Comparison of ENCODE assay signal across 11 mouse cellular contexts in the genomic region with DNA sequence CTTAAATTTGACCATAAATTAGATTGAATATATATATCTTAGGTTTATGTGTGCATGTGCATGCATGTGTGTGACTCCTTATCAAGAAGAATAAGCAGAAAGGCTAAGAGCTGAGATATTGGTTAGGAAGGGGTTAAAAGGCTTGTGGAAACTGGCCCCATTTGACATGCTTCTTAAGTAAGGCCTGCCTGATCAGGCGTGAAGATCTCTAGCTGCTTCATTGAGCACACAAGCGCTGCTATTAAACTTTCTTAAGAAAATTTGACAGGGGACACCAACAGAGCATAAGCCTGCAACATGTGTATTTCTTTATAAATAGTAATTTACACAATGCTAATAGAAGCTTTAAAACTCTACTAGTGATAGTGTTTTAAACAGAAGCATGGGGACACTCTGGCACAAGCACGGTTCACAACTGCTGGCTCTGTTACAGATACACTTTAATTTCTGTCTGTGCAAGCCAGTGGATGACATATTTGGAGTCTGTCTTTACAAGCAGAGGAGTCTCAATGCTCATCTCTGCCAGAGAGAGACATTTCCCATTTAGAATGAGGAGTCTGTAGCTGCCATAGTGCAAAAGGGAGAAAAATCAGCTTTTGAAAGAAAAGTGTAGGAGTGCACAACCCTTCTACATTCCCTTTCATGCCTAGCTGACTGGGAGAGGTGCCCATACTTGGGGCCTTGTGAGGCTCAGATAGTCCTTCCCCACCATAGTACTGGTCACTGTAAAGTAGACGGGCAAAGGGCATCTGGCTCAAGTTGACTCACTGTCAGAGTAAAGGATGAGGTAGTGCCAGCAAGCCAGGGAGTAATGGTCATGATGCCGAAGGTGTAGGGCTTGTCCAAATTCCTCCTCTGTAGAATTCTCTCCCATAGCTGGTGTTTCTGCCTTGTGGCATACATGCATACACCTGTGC.
DNase-seq lines count a peak whose midpoint lies in the region; ATAC-seq and TF ChIP-seq lines count a peak whose summit lies in the region.
"Had no signal": no experiment of that assay in that cellular context is flagged by ENCODE, and none has a peak within 500 bp of the region (broad histone marks: within the 10 kb centered on the region; RNA-seq: fewer than 3 reads in every experiment).

No protein-coding gene starts in this region.

- TF ChIP-seq CTCF in kidney, adult 2 months (conservative IDR thresholded peaks at IDR 0.05; ENCODE audit: insufficient read depth, insufficient read length, low read depth, low read length), result no peak

- WGBS in embryonic facial prominence, embryonic 14.5 days, result 36% methylated on average over 5 of the region's 5 CpGs
- 33% methylated on average over 5 of the region's 5 CpGs for WGBS in kidney, adult 2 months
- WGBS in midbrain, embryonic 12.5 days, result 27% methylated on average over 5 of the region's 5 CpGs

- H3K27ac ChIP-seq in embryonic facial prominence, embryonic 14.5 days (replicated peaks; ENCODE audit: low read depth, low read length), result no peak overlapping the region
- H3K27ac ChIP-seq in kidney, adult 2 months (ENCODE audit: insufficient read depth, low read depth, low read length), result no peak overlapping the region
- no peak overlapping the region for H3K27ac ChIP-seq in midbrain, embryonic 12.5 days (replicated peaks)

- DNase-seq in embryo, embryonic 10 days (ENCODE audit: low spot score), result peak; percentile 61
- peak; percentile 56 for DNase-seq in embryonic facial prominence, embryonic 14.5 days (ENCODE audit: low spot score)
- peak; percentile 36 for DNase-seq in kidney, adult 2 months
- no peak for DNase-seq in thymus, postnatal 36 days
- no peak for DNase-seq in adrenal gland, postnatal 10 days
- DNase-seq in left cerebral cortex, postnatal 10 days (ENCODE audit: extremely low spot score in 1 of 2, low spot score in 2 of 2), result no peak
- DNase-seq: heart, postnatal 14 days; layer of hippocampus, adult 9-11 months; lung, embryonic 14.5 days; thymus, postnatal 25 days had no signal

- H3K4me3 ChIP-seq in embryonic facial prominence, embryonic 14.5 days (ENCODE audit: low read depth, low read length), result no peak overlapping the region
- H3K4me3 ChIP-seq in kidney, adult 2 months (ENCODE audit: insufficient read depth, low read depth, low read length), result no peak overlapping the region
- no peak overlapping the region for H3K4me3 ChIP-seq in midbrain, embryonic 12.5 days

- no peaks in the 10 kb centered on the region for H3K4me1 ChIP-seq in embryonic facial prominence, embryonic 14.5 days (ENCODE audit: control insufficient read depth, insufficient read depth, low read length)
- no peaks in the 10 kb centered on the region; the same call in 1 of the 2 replicates for H3K4me1 ChIP-seq in kidney, adult 2 months (ENCODE audit: control insufficient read depth, insufficient read depth, low read length)
- peaks cover 12% of the 10 kb centered on the region for H3K4me1 ChIP-seq in midbrain, embryonic 12.5 days

- TF ChIP-seq POLR2A in kidney, adult 2 months (IDR thresholded peaks at IDR 0.05; ENCODE audit: low read depth, low read length), result no peak

- H3K36me3 ChIP-seq in embryonic facial prominence, embryonic 14.5 days (ENCODE audit: control insufficient read depth, insufficient read depth, low read length), result no peaks in the 10 kb centered on the region
- H3K36me3 ChIP-seq in kidney, adult 2 months (ENCODE audit: control insufficient read depth, insufficient read depth, low read length), result no peaks in the 10 kb centered on the region
- H3K36me3 ChIP-seq in midbrain, embryonic 12.5 days, result no peaks in the 10 kb centered on the region

- intact Hi-C loops in left cerebral cortex, postnatal 10 days (cut with DNase I), result no loop called here

- no peak overlapping the region for H3K4me2 ChIP-seq in embryonic facial prominence, embryonic 14.5 days (ENCODE audit: low read depth, low read length)
- H3K4me2 ChIP-seq in midbrain, embryonic 12.5 days (replicated peaks), result no peak overlapping the region
- H3K4me2 ChIP-seq: lung, embryonic 14.5 days had no signal

- H3K9ac ChIP-seq in embryonic facial prominence, embryonic 14.5 days (ENCODE audit: low read depth, low read length), result no peak overlapping the region
- no peak overlapping the region for H3K9ac ChIP-seq in midbrain, embryonic 12.5 days (replicated peaks)
- H3K9ac ChIP-seq: lung, embryonic 14.5 days had no signal

- ATAC-seq in embryonic facial prominence, embryonic 14.5 days (ENCODE audit: low read depth), result no peak
- ATAC-seq in midbrain, embryonic 12.5 days (ENCODE audit: low FRiP score, low read depth), result 0 out of 2 replicates have a peak, but pooled peaks have one; percentile 30

- no peaks in the 10 kb centered on the region for H3K27me3 ChIP-seq in embryonic facial prominence, embryonic 14.5 days (replicated peaks; ENCODE audit: control insufficient read depth, insufficient read depth, low read length)
- H3K27me3 ChIP-seq in kidney, adult 2 months (replicated peaks; ENCODE audit: control insufficient read depth, insufficient read depth, low read length), result no peaks in the 10 kb centered on the region
- H3K27me3 ChIP-seq in midbrain, embryonic 12.5 days, result peaks cover 11% of the 10 kb centered on the region

- no peaks in the 10 kb centered on the region for H3K9me3 ChIP-seq in embryonic facial prominence, embryonic 14.5 days (ENCODE audit: control insufficient read depth, low read length)
- no peaks in the 10 kb centered on the region for H3K9me3 ChIP-seq in midbrain, embryonic 12.5 days

Comparison
In these comparisons a context has a peak if more than half of its experiments do, and no peak if none do; other contexts are left out.
1. DNase-seq: peak in embryo, embryonic 10 days (single experiment), embryonic facial prominence, embryonic 14.5 days (single experiment) and kidney, adult 2 months (single experiment); none in thymus, postnatal 36 days (0 of 2), adrenal gland, postnatal 10 days (single experiment) and left cerebral cortex, postnatal 10 days (0 of 2).